Mouse (Mus musculus) cerebellum, adult 11 months (tissue): Measurements from ENCODE around the gene Fundc1.
"Not testable (repeated sequence)": the region's sequence is repeated elsewhere in the genome, so short reads cannot be mapped to it uniquely, and the experiment has no call there.

ENCODE experiments used
- DNase-seq: peaks from one replicate; pipeline ENCODE4 v3.0.0; 2022

Gene Fundc1

GRCm38 (mm10) chrX:17571621-17572459 is at the start of gene Fundc1:
TSS of gene Fundc1 (minus strand) at chrX:17572325.
- DNase-seq: peak; percentile 93

- DNase-seq: no peak
Observed at GRCm38 (mm10) chrX:17611253-17611652, 39.1 kb upstream of the Fundc1 start.

GRCm38 (mm10) chrX:17608763-17609162 is 36.6 kb upstream of the Fundc1 start:
- no peak for DNase-seq

- no peak for DNase-seq
Observed at GRCm38 (mm10) chrX:17607668-17608067, 35.5 kb upstream of the Fundc1 start.

- no peak for DNase-seq
Observed at GRCm38 (mm10) chrX:17593331-17593730, 21.2 kb upstream of the Fundc1 start.

- DNase-seq: peak; percentile 65
Observed at GRCm38 (mm10) chrX:17590745-17591144, 18.6 kb upstream of the Fundc1 start.

GRCm38 (mm10) chrX:17571271-17571620 is 879 bp downstream of the Fundc1 start:
- DNase-seq: no peak

GRCm38 (mm10) chrX:17568670-17569069 is 3.5 kb downstream of the Fundc1 start:
- DNase-seq: no peak

- DNase-seq: no peak
Observed at GRCm38 (mm10) chrX:17565743-17566142, 6.4 kb downstream of the Fundc1 start.

GRCm38 (mm10) chrX:17564732-17565131 is 7.4 kb downstream of the Fundc1 start:
- DNase-seq: no peak

- DNase-seq: no peak
Observed at GRCm38 (mm10) chrX:17558746-17559145, 13.4 kb downstream of the Fundc1 start.

GRCm38 (mm10) chrX:17554488-17554887 is 17.6 kb downstream of the Fundc1 start:
- DNase-seq: no peak

- not testable (repeated sequence) for DNase-seq
Observed at GRCm38 (mm10) chrX:17551586-17551985, 20.5 kb downstream of the Fundc1 start.

- no peak for DNase-seq
Observed at GRCm38 (mm10) chrX:17547143-17547806, 24.9 kb downstream of the Fundc1 start.

GRCm38 (mm10) chrX:17544860-17545492 is 27.1 kb downstream of the Fundc1 start:
- no peak for DNase-seq

GRCm38 (mm10) chrX:17537701-17538100 is 34.4 kb downstream of the Fundc1 start:
- no peak for DNase-seq

- no peak for DNase-seq
Observed at GRCm38 (mm10) chrX:17527008-17527407, 45.1 kb downstream of the Fundc1 start.

- DNase-seq: no peak
Observed at GRCm38 (mm10) chrX:17521221-17521716, 50.9 kb downstream of the Fundc1 start.

- no peak for DNase-seq
Observed at GRCm38 (mm10) chrX:17520086-17520485, 52.0 kb downstream of the Fundc1 start.

GRCm38 (mm10) chrX:17514012-17514411 is 58.1 kb downstream of the Fundc1 start:
- DNase-seq: no peak

GRCm38 (mm10) chrX:17512021-17512602 is 60.0 kb downstream of the Fundc1 start:
- DNase-seq: no peak
